Mouse (Mus musculus): ENCODE results near the gene G6pc3.

The G6pc3 gene

GRCm38 (mm10) chr11:102217396-102217795 lies 28.0 kb downstream of the G6pc3 start:
- DNase-seq (ENCODE audit: inconsistent age in 2 of 2, low spot score in 1 of 2), result peak; percentile 17 to 63

GRCm38 (mm10) chr11:102217876-102218430 lies 28.5 kb downstream of the G6pc3 start:
- DNase-seq (ENCODE audit: inconsistent age in 2 of 2, low spot score in 1 of 2), result no peak

- peak; percentile 97 to 98 for DNase-seq (ENCODE audit: inconsistent age in 2 of 2, low spot score in 1 of 2)
These were observed 29.4 kb downstream of the G6pc3 start for GRCm38 (mm10) chr11:102218783-102219182.

- peak in 1 of 2 experiments; percentile 46 for DNase-seq (ENCODE audit: inconsistent age in 2 of 2, low spot score in 1 of 2)
These were observed 30.0 kb downstream of the G6pc3 start for GRCm38 (mm10) chr11:102219247-102219993.

GRCm38 (mm10) chr11:102219994-102220346 lies 30.6 kb downstream of the G6pc3 start:
- DNase-seq (ENCODE audit: inconsistent age in 2 of 2, low spot score in 1 of 2), result peak; percentile 79 to 89

GRCm38 (mm10) chr11:102220451-102220850 lies 31.0 kb downstream of the G6pc3 start:
- DNase-seq (ENCODE audit: inconsistent age in 2 of 2, low spot score in 1 of 2), result peak; percentile 51 to 75

GRCm38 (mm10) chr11:102221243-102221953 lies 32.0 kb downstream of the G6pc3 start:
- no peak for DNase-seq (ENCODE audit: inconsistent age in 2 of 2, low spot score in 1 of 2)

GRCm38 (mm10) chr11:102221954-102222351 lies 32.5 kb downstream of the G6pc3 start:
- peak in 1 of 2 experiments; percentile 69 for DNase-seq (ENCODE audit: inconsistent age in 2 of 2, low spot score in 1 of 2)

GRCm38 (mm10) chr11:102223166-102223565 lies 33.7 kb downstream of the G6pc3 start:
- peak in 1 of 2 experiments; percentile 75 for DNase-seq (ENCODE audit: inconsistent age in 2 of 2, low spot score in 1 of 2)

- peak; percentile 77 to 90 for DNase-seq (ENCODE audit: inconsistent age in 2 of 2, low spot score in 1 of 2)
These were observed 35.3 kb downstream of the G6pc3 start for GRCm38 (mm10) chr11:102224686-102225085.

- no peak for DNase-seq (ENCODE audit: inconsistent age in 2 of 2, low spot score in 1 of 2)
These were observed 35.8 kb downstream of the G6pc3 start for GRCm38 (mm10) chr11:102225221-102225620.

- peak in 1 of 2 experiments; percentile 33 for DNase-seq (ENCODE audit: inconsistent age in 2 of 2, low spot score in 1 of 2)
These were observed 36.9 kb downstream of the G6pc3 start for GRCm38 (mm10) chr11:102226067-102226978.

GRCm38 (mm10) chr11:102227270-102228190 lies 38.1 kb downstream of the G6pc3 start:
- peak in 1 of 2 experiments; percentile 36 for DNase-seq (ENCODE audit: inconsistent age in 2 of 2, low spot score in 1 of 2)

- no peak for DNase-seq (ENCODE audit: inconsistent age in 2 of 2, low spot score in 1 of 2)
These were observed 38.7 kb downstream of the G6pc3 start for GRCm38 (mm10) chr11:102228191-102228545.

- DNase-seq (ENCODE audit: inconsistent age in 2 of 2, low spot score in 1 of 2), result no peak
These were observed 39.3 kb downstream of the G6pc3 start for GRCm38 (mm10) chr11:102228646-102229268.

- peak; percentile 54 to 75 for DNase-seq (ENCODE audit: inconsistent age in 2 of 2, low spot score in 1 of 2)
These were observed 40.0 kb downstream of the G6pc3 start for GRCm38 (mm10) chr11:102229331-102229953.

- DNase-seq (ENCODE audit: inconsistent age in 2 of 2, low spot score in 1 of 2), result peak; percentile 98 to 99
These were observed 40.8 kb downstream of the G6pc3 start, which contains the start of gene Hdac5 for GRCm38 (mm10) chr11:102230006-102230741. Hdac5 (minus strand) TSS chr11:102230166.

GRCm38 (mm10) chr11:102236022-102236421 lies 46.6 kb downstream of the G6pc3 start:
- DNase-seq (ENCODE audit: inconsistent age in 2 of 2, low spot score in 1 of 2), result no peak
